Mouse (Mus musculus) intestine, postnatal 0 days (tissue): ENCODE measurements around the gene Kif18b. TPM values are rescaled to one million over a fixed set of nuclear protein-coding genes. Genes with fewer than 3 reads are reported as not detected.
A peak's percentile ranks its signal among the peaks of the same experiment; 100 is the strongest.

ENCODE experiments used
- ATAC-seq: fragments of 200-750 bp; cut with Nextera tagmentation; 2 replicates; pipeline ENCODE4 v1.8.0; 2017; ENCODE audit warnings: mild to moderate bottlenecking, moderate TSS enrichment, moderate library complexity
- H3K27ac ChIP-seq: fragments of 300-500 bp; sonication (generic); 2 replicates; pipeline ENCODE4 v1.5.1; 2014; ENCODE audit warnings: mild to moderate bottlenecking, low read depth, low read length, moderate library complexity
- H3K27me3 ChIP-seq: fragments of 300-500 bp; sonication (generic); replicated peaks from 2 replicates; pipeline ENCODE4 v1.6.1; 2014; ENCODE audit warnings: low read length, mixed read lengths; ENCODE audit not compliant: control insufficient read depth, insufficient read depth
- H3K36me3 ChIP-seq: fragments of 300-500 bp; sonication (generic); 2 replicates; pipeline ENCODE4 v1.6.1; 2014; ENCODE audit warnings: mild to moderate bottlenecking, moderate library complexity; ENCODE audit not compliant: control insufficient read depth, insufficient read depth
- H3K4me1 ChIP-seq: fragments of 300-500 bp; sonication (generic); replicated peaks from 2 replicates; pipeline ENCODE4 v1.6.1; 2014; ENCODE audit warnings: antibody characterized with exemption, low read length, mixed read lengths; ENCODE audit not compliant: control insufficient read depth, insufficient read depth
- H3K4me2 ChIP-seq: fragments of 300-500 bp; sonication (generic); replicated peaks from 2 replicates; pipeline ENCODE4 v1.6.1; 2014; ENCODE audit warnings: low read depth, mild to moderate bottlenecking, moderate library complexity
- H3K4me3 ChIP-seq: fragments of 300-500 bp; sonication (generic); 2 replicates; pipeline ENCODE4 v1.5.1; 2014; ENCODE audit warnings: low read depth, low read length
- H3K9ac ChIP-seq: fragments of 300-500 bp; sonication (generic); 2 replicates; pipeline ENCODE4 v1.6.1; 2014; ENCODE audit warnings: mild to moderate bottlenecking, low read depth, low read length
- H3K9me3 ChIP-seq: fragments of 300-500 bp; sonication (generic); 2 replicates; pipeline ENCODE4 v1.6.1; 2016; ENCODE audit warnings: mixed run types; ENCODE audit not compliant: control insufficient read depth
- CTCF ChIP-seq: sonication (generic); IDR thresholded peaks from 2 replicates; pipeline ENCODE4 v1.5.1; 2016; ENCODE audit warnings: low read depth, mild to moderate bottlenecking, control low read depth, antibody characterized with exemption, moderate library complexity
- WGBS: fragments of 180-500 bp; shearing (Covaris S2); extraction: QIAGEN DNeasy Blood & Tissue Kit; methylation state at CpG from one replicate; pipeline ENCODE4 v1.1.7; 2014; 5-methylcytosine and 5-hydroxymethylcytosine counted together
- polyA plus RNA-seq: library from polyadenylated mRNA; unstranded; fragments of >200 nt; fragmentation: Nextera tagmentation; extraction: Ambion mirVana; gene quantifications from 2 replicates; pipeline ENCODE4 v1.2.1, GENCODE M21; 2015

Gene Kif18b
- polyA plus RNA-seq, 1 experiment from 2014 or later: 1.1 TPM

DNA sequence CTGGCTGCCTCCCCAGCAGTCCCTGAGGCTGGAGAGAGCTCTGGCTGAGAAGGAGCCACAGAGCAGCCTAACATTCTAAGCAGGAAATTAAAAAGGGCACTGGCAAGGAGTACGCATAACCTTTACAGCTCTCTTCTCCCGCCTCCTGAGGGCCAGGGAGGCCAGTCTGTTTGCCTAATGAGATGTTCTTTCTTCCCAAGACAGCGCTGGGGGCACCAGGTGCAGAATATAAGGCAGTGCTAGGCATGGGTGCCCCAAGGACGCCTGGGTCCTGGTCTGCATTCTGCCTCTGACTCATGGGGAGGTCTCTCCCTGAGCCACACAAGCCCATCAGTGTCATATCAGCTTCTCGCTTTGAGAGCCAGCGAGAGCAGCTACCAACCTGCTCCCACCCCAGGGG, 3.4 kb downstream of the Kif18b start:
- H3K9me3 ChIP-seq: no peaks in the 10 kb centered on the region
- ATAC-seq: no peak
- 0 out of 2 replicates have a peak, but pooled peaks cover 2% of the 10 kb centered on the region for H3K36me3 ChIP-seq
- H3K27ac ChIP-seq: no peak overlapping the region
- TF ChIP-seq CTCF: no peak
- H3K27me3 ChIP-seq: no peaks in the 10 kb centered on the region
- WGBS: 73% methylated on average over 6 of the region's 6 CpGs
- no peak overlapping the region for H3K4me3 ChIP-seq
- no peak overlapping the region for H3K9ac ChIP-seq
- no peak overlapping the region for H3K4me2 ChIP-seq
- H3K4me1 ChIP-seq: no peaks in the 10 kb centered on the region

DNA sequence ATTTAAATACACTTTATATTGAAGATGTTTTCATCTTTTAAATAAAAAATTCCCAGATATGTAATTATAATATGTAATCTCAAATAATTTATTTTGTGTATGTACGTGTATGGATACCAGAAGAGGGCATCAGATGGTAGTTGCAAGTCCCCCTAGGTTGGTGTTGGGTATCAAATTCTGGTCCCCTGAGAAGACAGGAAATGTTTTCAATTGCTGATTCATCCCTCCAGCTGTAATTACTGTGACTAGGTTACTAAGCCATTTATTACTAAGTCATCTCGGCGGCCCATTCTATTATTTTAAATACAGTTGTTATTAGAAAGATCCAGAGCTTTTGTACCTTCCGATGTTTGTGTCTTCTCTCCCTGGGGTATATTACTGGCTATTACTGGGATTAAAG, 6.8 kb downstream of the Kif18b start:
- Histone ChIP-seq H3K4me1 (no peaks in the 10 kb centered on the region), H3K36me3 (peaks cover 35% of the 10 kb centered on the region), H3K9ac (no peak overlapping the region), H3K4me3 (no peak overlapping the region), H3K4me2 (no peak overlapping the region), H3K27ac (no peak overlapping the region), H3K9me3 (no peaks in the 10 kb centered on the region), H3K27me3 (no peaks in the 10 kb centered on the region)
- ATAC-seq: no peak
- TF ChIP-seq CTCF: no peak
- 88% methylated on average over 4 of the region's 4 CpGs for WGBS

DNA sequence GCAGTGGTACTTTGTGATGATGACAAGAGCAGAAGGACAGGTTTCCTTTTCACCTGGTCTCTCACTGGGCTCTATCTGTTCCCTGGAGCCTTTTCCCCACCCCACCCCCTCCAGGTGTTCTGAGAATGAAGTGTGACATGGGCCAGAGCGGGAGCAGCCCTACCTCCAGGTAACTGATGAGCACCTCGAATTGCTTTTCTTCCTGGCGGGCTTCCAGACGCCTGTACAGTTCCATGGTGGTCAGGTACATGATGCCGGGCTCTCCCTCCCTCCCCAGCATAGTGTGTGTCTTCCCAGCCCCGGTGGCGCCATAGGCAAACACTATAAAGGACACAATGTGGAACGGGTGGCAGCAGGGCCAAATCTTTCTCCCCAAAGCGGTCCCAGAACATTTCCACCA, 9.5 kb downstream of the Kif18b start:
- no peak for TF ChIP-seq CTCF
- Histone ChIP-seq H3K36me3 (peaks cover 55% of the 10 kb centered on the region), H3K4me2 (no peak overlapping the region), H3K9me3 (no peaks in the 10 kb centered on the region), H3K4me3 (no peak overlapping the region), H3K27me3 (no peaks in the 10 kb centered on the region), H3K9ac (no peak overlapping the region), H3K27ac (no peak overlapping the region), H3K4me1 (no peaks in the 10 kb centered on the region)
- no peak for ATAC-seq
- 89% methylated on average over 9 of the region's 9 CpGs for WGBS

DNA sequence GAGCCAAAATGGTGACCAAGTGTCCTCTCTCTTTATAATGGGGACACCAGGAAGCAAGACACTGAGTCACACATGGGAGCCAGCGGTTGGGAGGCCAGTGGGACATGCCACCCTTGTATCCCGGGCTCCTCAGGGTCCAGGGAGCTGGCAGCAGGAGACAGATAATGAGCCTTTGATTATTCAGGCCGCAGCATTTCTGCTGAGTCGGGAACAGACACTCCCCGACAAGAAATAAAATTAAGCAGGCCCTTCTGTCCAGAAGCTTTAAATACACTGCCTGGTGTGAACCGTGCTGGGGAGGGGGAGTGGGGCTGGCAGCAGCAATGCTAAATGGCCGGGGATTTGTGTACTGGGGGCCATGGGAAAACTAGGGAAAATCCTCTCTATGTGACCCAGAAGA, 13.5 kb downstream of the Kif18b start:
- WGBS: 79% methylated on average over 7 of the region's 7 CpGs
- Histone ChIP-seq H3K9ac (no peak overlapping the region), H3K36me3 (peaks cover 91% of the 10 kb centered on the region), H3K27me3 (no peaks in the 10 kb centered on the region), H3K4me3 (no peak overlapping the region), H3K4me2 (no peak overlapping the region), H3K27ac (no peak overlapping the region), H3K9me3 (no peaks in the 10 kb centered on the region), H3K4me1 (no peaks in the 10 kb centered on the region)
- ATAC-seq: no peak
- no peak for TF ChIP-seq CTCF

DNA sequence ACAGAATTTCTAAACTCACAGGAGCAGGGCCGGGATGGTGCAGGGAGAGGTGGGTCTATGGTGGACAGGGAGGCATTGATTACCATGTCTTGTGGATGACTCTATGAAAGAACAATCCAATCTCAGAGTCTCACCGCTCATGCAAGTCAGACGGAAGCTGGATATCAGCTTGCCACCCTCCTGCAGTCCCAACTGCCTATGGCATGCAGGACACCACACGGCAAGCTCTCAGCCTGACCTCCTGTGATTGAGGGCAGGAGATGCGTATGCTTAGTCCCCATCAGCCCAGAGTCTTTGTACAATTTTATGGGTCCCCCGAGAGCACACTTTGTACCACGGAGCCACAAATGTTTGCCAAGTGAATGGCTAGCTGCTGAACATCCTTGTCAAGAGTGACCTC, 21.3 kb downstream of the Kif18b start:
- Histone ChIP-seq H3K4me2 (no peak overlapping the region), H3K27me3 (no peaks in the 10 kb centered on the region), H3K9me3 (no peaks in the 10 kb centered on the region), H3K36me3 (peaks cover 34% of the 10 kb centered on the region), H3K4me3 (no peak overlapping the region), H3K27ac (no peak overlapping the region), H3K9ac (no peak overlapping the region), H3K4me1 (0 out of 2 replicates have a peak, but pooled peaks cover 2% of the 10 kb centered on the region)
- ATAC-seq: no peak
- whole genome bisulfite sequencing: 69% methylated on average over 7 of the region's 7 CpGs
- no peak for TF ChIP-seq CTCF

DNA sequence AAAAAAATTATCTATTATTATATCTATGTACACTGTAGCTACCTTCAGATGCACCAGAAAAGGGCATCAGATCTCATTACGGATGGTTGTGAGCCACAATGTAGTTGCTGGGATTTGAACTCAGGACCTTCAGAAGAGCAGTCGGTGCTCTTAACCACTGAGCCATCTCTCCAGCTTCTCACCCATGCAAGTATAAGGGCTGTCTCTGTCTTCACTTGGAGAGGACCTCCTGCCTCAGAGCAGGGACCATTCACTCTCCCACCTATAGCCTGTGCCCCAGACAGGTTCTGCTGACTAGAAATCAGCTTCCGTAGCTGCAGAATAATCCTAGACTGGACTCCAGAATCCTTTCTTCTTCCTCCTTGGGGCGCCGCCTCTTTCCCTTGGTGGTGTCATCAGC, 22.8 kb downstream of the Kif18b start:
- Histone ChIP-seq H3K4me3 (no peak overlapping the region), H3K4me1 (0 out of 2 replicates have a peak, but pooled peaks cover 2% of the 10 kb centered on the region), H3K9me3 (no peaks in the 10 kb centered on the region), H3K27me3 (no peaks in the 10 kb centered on the region), H3K27ac (no peak overlapping the region), H3K4me2 (no peak overlapping the region), H3K9ac (no peak overlapping the region), H3K36me3 (peaks cover 19% of the 10 kb centered on the region; the same call in 1 of the 2 replicates)
- no peak for TF ChIP-seq CTCF
- no peak for ATAC-seq
- 81% methylated on average over 5 of the region's 5 CpGs for WGBS

DNA sequence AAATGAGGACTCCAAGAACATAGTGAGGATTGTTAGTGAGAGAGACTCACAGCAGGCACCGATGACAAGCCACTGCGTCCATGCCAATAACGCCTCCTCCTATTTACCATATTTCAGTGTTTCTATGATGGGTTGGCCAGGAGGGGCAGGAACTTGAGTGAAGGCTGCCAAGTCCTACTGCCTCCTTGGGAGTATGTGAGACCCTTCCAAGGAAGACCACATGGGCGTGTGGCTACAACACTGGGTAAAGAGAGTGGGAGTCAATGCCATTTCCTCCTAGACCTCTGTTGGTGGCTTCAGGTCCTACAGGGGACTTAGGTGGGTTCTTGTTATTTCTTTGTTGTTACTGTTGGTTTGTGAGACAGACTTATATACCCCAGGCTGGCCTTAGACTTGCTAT, 23.7 kb downstream of the Kif18b start:
- Histone ChIP-seq H3K4me2 (peak overlapping the region; percentile 35), H3K9ac (no peak overlapping the region), H3K27ac (no peak overlapping the region), H3K27me3 (no peaks in the 10 kb centered on the region), H3K36me3 (peaks cover 10% of the 10 kb centered on the region; the same call in 1 of the 2 replicates), H3K9me3 (no peaks in the 10 kb centered on the region), H3K4me1 (0 out of 2 replicates have a peak, but pooled peaks cover 2% of the 10 kb centered on the region), H3K4me3 (no peak overlapping the region)
- 59% methylated on average over 4 of the region's 4 CpGs for WGBS
- no peak for TF ChIP-seq CTCF
- ATAC-seq: no peak
